Mouse (Mus musculus): ENCODE results near the gene Cenpj. TPM values are rescaled to one million over a fixed set of nuclear protein-coding genes. Genes with fewer than 3 reads are reported as not detected.

The Cenpj gene
- 9.5 and 21.1 TPM in 2 replicates for polyA plus RNA-seq (2011; ENCODE audit: insufficient read depth, insufficient read length, low replicate concordance, missing spikeins)

- under 1% methylated on average over 24 of the region's 24 CpGs for WGBS
- H3K4me3 ChIP-seq (replicated peaks; ENCODE audit: control insufficient read depth, low read depth, low read length): peak within 1 kb of the TSS; percentile 93
- peak within 1 kb of the TSS; percentile 91 for H3K27ac ChIP-seq (ENCODE audit: control insufficient read depth, insufficient read depth, low read depth, low read length, poor library complexity)
- TF ChIP-seq POLR2A (IDR thresholded peaks at IDR 0.05; ENCODE audit: borderline replicate concordance, control insufficient read depth, low read depth, low read length) (peak; percentile 83; the same call in 1 of the 2 replicates), CTCF (IDR thresholded peaks at IDR 0.05; ENCODE audit: control insufficient read depth, insufficient read depth, low read length) (no peak)
- H3K4me1 ChIP-seq (ENCODE audit: control insufficient read depth, insufficient read depth, low read length): no peaks in the 10 kb centered on the region; the same call in 1 of the 2 replicates
These were observed at the start of gene Cenpj, which contains the start of gene Parp4 for GRCm38 (mm10) chr14:56575416-56575815. Cenpj (minus strand) TSS chr14:56575425. Parp4 (plus strand) TSS chr14:56575619.

GRCm38 (mm10) chr14:56620425-56620824, 45.2 kb upstream of the Cenpj start:
- Histone ChIP-seq H3K27ac (ENCODE audit: control insufficient read depth, insufficient read depth, low read depth, low read length, poor library complexity) (no peak overlapping the region), H3K4me1 (ENCODE audit: control insufficient read depth, insufficient read depth, low read length) (no peaks in the 10 kb centered on the region), H3K4me3 (replicated peaks; ENCODE audit: control insufficient read depth, low read depth, low read length) (no peak overlapping the region)
- WGBS: 91% methylated on average over 8 of the region's 8 CpGs
- TF ChIP-seq CTCF (IDR thresholded peaks at IDR 0.05; ENCODE audit: control insufficient read depth, insufficient read depth, low read length) (no peak), POLR2A (IDR thresholded peaks at IDR 0.05; ENCODE audit: borderline replicate concordance, control insufficient read depth, low read depth, low read length) (no peak)

- Histone ChIP-seq H3K4me1 (ENCODE audit: control insufficient read depth, insufficient read depth, low read length) (no peaks in the 10 kb centered on the region), H3K27ac (ENCODE audit: control insufficient read depth, insufficient read depth, low read depth, low read length, poor library complexity) (no peak overlapping the region), H3K4me3 (replicated peaks; ENCODE audit: control insufficient read depth, low read depth, low read length) (no peak overlapping the region)
- WGBS: 77% methylated on average over 1 of the region's 1 CpGs
- TF ChIP-seq CTCF (IDR thresholded peaks at IDR 0.05; ENCODE audit: control insufficient read depth, insufficient read depth, low read length) (no peak), POLR2A (IDR thresholded peaks at IDR 0.05; ENCODE audit: borderline replicate concordance, control insufficient read depth, low read depth, low read length) (no peak)
These were observed 42.2 kb upstream of the Cenpj start for GRCm38 (mm10) chr14:56617470-56617869.

DNA sequence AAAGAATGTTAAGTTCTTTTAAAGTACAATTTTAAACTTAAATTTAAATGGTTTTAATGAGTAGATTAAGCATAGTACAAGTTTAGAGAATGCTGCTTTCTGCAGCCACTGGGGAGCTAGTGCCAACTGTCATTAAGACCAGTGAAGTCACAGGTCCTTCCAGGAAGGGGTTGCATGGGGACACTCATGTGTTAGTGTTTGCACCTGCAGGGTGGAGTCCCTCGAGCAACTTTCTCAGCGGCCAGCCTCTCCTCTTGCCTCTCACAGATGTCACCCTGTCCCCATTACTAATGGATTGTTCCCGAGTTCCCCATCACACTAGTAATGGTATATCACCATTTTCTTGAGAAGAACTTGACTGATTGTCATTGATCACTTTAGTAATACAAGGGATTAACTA, 38.0 kb upstream of the Cenpj start:
- H3K27ac ChIP-seq (ENCODE audit: control insufficient read depth, insufficient read depth, low read depth, low read length, poor library complexity): no peak overlapping the region
- WGBS: 84% methylated on average over 3 of the region's 3 CpGs
- no peak overlapping the region for H3K4me3 ChIP-seq (replicated peaks; ENCODE audit: control insufficient read depth, low read depth, low read length)

DNA sequence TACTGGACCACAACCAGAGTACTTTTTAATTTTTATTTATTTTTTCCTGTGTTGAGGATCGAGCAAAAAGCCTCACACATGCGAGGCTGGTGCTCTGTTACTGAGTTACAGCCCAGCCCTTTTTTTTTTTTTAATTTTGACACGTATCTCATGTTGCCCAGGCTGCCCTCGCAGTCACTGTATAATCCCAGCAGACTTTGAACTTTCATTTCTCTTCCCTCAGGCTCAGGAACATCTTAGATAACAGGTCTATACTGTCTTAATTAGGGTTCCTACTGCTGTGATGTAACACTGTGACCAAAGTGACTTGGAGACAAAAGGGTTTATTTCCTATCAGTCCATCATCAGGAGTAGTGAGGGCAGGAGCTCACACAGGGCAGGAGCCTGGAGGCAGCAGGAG, 29.9 kb upstream of the Cenpj start:
- Histone ChIP-seq H3K4me3 (replicated peaks; ENCODE audit: control insufficient read depth, low read depth, low read length) (no peak overlapping the region), H3K27ac (ENCODE audit: control insufficient read depth, insufficient read depth, low read depth, low read length, poor library complexity) (no peak overlapping the region), H3K4me1 (ENCODE audit: control insufficient read depth, insufficient read depth, low read length) (no peaks in the 10 kb centered on the region)
- 84% methylated on average over 4 of the region's 4 CpGs for WGBS
- TF ChIP-seq CTCF (IDR thresholded peaks at IDR 0.05; ENCODE audit: control insufficient read depth, insufficient read depth, low read length) (no peak), POLR2A (IDR thresholded peaks at IDR 0.05; ENCODE audit: borderline replicate concordance, control insufficient read depth, low read depth, low read length) (no peak)

More for the DNA sequence above, 38.0 kb upstream of the Cenpj start:
- TF ChIP-seq CTCF (IDR thresholded peaks at IDR 0.05; ENCODE audit: control insufficient read depth, insufficient read depth, low read length) (no peak), POLR2A (IDR thresholded peaks at IDR 0.05; ENCODE audit: borderline replicate concordance, control insufficient read depth, low read depth, low read length) (no peak)
- H3K4me1 ChIP-seq (ENCODE audit: control insufficient read depth, insufficient read depth, low read length): no peaks in the 10 kb centered on the region

GRCm38 (mm10) chr14:56604438-56604837, 29.2 kb upstream of the Cenpj start:
- WGBS: 89% methylated on average over 5 of the region's 5 CpGs
- Histone ChIP-seq H3K4me1 (ENCODE audit: control insufficient read depth, insufficient read depth, low read length) (no peaks in the 10 kb centered on the region), H3K4me3 (replicated peaks; ENCODE audit: control insufficient read depth, low read depth, low read length) (no peak overlapping the region), H3K27ac (ENCODE audit: control insufficient read depth, insufficient read depth, low read depth, low read length, poor library complexity) (no peak overlapping the region)
- TF ChIP-seq POLR2A (IDR thresholded peaks at IDR 0.05; ENCODE audit: borderline replicate concordance, control insufficient read depth, low read depth, low read length) (no peak), CTCF (IDR thresholded peaks at IDR 0.05; ENCODE audit: control insufficient read depth, insufficient read depth, low read length) (no peak)

DNA sequence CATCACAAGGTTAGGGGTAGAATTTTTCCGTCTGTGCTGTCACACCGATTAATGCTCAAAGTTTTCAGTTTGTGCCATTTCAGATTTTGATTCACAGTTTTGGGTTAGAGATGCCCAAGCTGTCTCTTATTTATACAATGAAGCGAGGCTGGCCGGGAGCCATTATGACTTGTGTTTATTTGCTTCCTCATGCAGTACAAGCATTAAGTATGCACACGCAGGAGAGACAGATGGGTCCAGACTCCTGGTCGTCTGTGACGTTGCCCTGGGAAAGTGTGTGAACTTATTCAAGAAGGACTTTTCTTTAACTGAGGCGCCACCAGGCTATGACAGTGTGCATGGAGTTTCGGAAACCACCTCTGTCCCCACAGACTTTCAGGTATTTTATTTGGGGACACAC, 26.8 kb upstream of the Cenpj start:
- WGBS: 89% methylated on average over 9 of the region's 9 CpGs
- no peak overlapping the region for H3K4me3 ChIP-seq (replicated peaks; ENCODE audit: control insufficient read depth, low read depth, low read length)
- no peak for TF ChIP-seq CTCF (IDR thresholded peaks at IDR 0.05; ENCODE audit: control insufficient read depth, insufficient read depth, low read length)
- no peak for TF ChIP-seq POLR2A (IDR thresholded peaks at IDR 0.05; ENCODE audit: borderline replicate concordance, control insufficient read depth, low read depth, low read length)
- H3K27ac ChIP-seq (ENCODE audit: control insufficient read depth, insufficient read depth, low read depth, low read length, poor library complexity): no peak overlapping the region
- no peaks in the 10 kb centered on the region for H3K4me1 ChIP-seq (ENCODE audit: control insufficient read depth, insufficient read depth, low read length)

- 56% methylated on average over 6 of the region's 6 CpGs for whole genome bisulfite sequencing
- H3K27ac ChIP-seq (ENCODE audit: control insufficient read depth, insufficient read depth, low read depth, low read length, poor library complexity): no peak overlapping the region
- TF ChIP-seq CTCF (IDR thresholded peaks at IDR 0.05; ENCODE audit: control insufficient read depth, insufficient read depth, low read length) (peak; percentile 88), POLR2A (IDR thresholded peaks at IDR 0.05; ENCODE audit: borderline replicate concordance, control insufficient read depth, low read depth, low read length) (no peak)
- no peaks in the 10 kb centered on the region; the same call in 1 of the 2 replicates for H3K4me1 ChIP-seq (ENCODE audit: control insufficient read depth, insufficient read depth, low read length)
- H3K4me3 ChIP-seq (replicated peaks; ENCODE audit: control insufficient read depth, low read depth, low read length): no peak overlapping the region
These were observed 23.5 kb upstream of the Cenpj start for GRCm38 (mm10) chr14:56598759-56599158.

DNA sequence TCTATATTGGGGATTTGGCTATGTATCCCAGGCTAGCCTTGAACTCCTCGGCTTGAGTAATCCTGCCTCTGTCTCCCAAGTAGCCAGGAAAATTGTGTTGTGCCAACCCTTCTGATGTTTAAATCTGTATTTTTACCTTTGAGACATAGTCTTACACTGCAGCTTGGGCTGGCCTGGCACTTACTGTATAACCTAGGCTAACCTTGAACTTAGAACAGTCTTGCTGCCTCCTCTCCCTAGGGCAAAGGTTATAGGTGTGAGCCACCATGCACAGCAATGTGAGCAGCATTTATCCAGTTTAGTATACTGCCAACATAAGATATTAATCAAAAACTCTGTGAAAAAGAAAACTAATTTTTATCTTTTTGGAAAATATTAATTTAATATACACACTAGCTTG, 19.6 kb upstream of the Cenpj start:
- 100% methylated on average over 1 of the region's 1 CpGs for WGBS
- no peak for TF ChIP-seq CTCF (IDR thresholded peaks at IDR 0.05; ENCODE audit: control insufficient read depth, insufficient read depth, low read length)
- no peak for TF ChIP-seq POLR2A (IDR thresholded peaks at IDR 0.05; ENCODE audit: borderline replicate concordance, control insufficient read depth, low read depth, low read length)

More for the DNA sequence above, 19.6 kb upstream of the Cenpj start:
- Histone ChIP-seq H3K27ac (ENCODE audit: control insufficient read depth, insufficient read depth, low read depth, low read length, poor library complexity) (no peak overlapping the region), H3K4me1 (ENCODE audit: control insufficient read depth, insufficient read depth, low read length) (no peaks in the 10 kb centered on the region; the same call in 1 of the 2 replicates), H3K4me3 (replicated peaks; ENCODE audit: control insufficient read depth, low read depth, low read length) (no peak overlapping the region)
